Mouse (Mus musculus): ENCODE measurements at regions not wholly inside any gene's neighbourhood (a gene's known extent, or its start where the extent isn't known, plus 50 kb on each side); places are given as distances from the start of the nearest gene placed in this dataset.

- TF ChIP-seq CTCF (IDR thresholded peaks at IDR 0.05; ENCODE audit: low read depth), result no peak
- no peak for TF ChIP-seq EP300 (IDR thresholded peaks at IDR 0.05; ENCODE audit: low read depth)
Measured at GRCm38 (mm10) chr5:146661751-146662150, 76.7 kb upstream of the Gpr12 start.
